Mouse (Mus musculus): ENCODE data around the gene Hspb2. TPM values are rescaled to one million over a fixed set of nuclear protein-coding genes. Genes with fewer than 3 reads are reported as not detected.
A peak's percentile ranks its signal among the peaks of the same experiment; 100 is the strongest.

Hspb2 gene
- polyA plus RNA-seq, 3 experiments from 2014 or later, result not detected

DNA sequence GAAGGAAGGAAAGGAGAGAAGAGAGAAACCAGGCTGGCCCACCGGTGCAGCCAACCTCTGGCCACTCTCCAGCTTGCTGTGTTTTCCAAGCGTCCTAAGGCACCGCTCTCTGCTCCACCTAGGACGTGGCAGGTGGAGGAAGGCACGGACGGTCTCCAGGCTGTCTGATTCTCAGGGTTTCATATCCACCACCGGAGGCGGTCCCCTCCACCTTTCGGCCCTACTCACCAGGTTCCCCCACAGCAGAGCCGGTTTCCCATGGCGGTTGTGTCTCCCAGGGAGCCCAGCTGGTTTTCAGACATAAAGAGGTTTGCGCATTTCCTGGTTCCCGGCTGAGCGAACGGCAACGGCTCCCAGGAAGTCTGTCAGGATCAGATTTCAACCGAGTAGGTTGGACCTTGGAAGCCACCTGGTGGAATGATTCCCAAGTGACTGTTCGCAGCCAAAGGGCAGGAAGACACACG, 5.9 kb downstream of the Hspb2 start, which contains the start of gene 2310030G06Rik:
Gene 2310030G06Rik (minus strand): TSS at position 323 of the 464 bp plus-strand sequence.
- no peak for ATAC-seq

DNA sequence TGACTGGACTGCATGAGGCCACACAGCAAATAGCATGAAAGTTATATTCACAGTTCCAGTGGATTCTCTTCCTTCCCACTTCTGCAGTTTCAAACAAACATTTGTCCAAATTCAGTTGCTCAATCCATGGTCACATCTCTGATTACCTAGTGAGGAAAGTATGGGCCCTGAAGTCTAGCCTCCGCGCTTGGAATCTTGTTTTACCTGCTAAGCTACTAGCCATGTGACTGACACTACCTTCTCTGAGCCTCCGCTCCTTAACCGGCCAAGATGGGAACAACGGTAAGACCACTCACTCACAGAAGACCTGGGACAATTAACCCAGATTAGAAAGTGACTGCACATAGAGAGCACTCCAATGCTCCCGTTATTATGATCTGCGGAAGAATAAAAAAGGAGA, 6.3 kb downstream of the Hspb2 start:
- no peak for ATAC-seq

DNA sequence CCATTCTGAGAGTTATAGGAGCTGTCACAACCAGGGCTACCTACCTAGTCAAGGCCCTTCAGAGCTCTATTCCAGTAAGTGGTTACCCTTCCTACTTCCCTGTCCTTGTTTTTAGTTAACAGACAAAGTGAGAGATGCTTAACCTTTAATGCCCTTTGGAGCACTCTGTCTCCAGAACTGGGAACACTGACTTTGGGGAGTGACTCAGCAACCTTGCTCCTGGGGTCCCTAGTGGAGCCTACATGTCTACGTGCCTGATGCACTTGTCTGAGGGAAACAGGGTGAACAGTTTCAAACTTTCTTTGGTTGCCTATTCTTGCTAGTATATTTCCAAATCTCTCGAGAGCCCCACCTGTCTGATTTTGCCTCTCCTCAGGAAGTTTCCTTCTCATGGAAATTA, 9.4 kb downstream of the Hspb2 start:
- ATAC-seq, result no peak

GRCm38 (mm10) chr9:50742261-50742660, 9.9 kb downstream of the Hspb2 start:
- no peak for ATAC-seq

DNA sequence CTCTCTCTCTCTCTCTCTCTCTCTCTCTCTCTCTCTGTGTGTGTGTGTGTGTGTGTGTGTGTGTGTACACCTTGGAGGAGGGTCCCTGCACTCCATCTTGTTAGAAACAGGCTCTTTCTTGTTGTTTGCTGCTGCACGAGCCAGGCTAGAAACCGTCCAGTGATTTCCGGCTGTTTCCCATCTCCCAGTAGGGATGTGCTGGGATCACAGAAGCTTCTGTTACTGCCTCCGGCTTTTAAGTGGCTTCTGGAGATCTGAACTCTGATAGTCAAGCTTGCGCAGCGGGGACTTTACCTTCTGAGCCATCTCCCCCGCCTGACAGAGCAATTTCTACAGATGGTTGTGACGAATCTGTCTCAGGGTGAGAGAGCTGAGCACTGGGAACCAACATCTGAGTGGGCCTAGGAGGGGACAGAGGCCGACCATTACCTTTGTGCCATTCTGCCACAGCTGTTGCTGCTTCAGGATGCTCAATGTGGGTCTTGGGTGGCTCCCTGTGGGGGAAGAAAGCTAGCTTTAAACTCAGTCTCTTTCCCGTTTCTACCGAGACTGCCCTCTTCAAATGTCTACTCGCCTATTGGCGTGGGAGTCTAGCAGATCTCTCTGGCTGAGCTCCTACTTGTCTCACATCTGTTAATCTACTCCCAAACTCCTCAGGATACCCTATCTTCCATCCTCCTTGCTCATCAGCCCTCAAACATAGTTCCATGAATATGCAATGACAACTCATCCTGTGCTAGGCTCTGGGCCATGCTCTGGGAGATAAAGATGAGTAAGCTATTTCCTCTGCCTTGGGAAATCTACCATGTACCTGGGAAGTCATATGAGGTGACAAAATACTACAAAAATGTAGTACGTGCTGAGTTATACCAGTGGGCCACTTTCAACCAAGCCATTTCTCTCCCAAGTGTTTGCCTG, 11.0 kb downstream of the Hspb2 start:
- no peak for ATAC-seq

DNA sequence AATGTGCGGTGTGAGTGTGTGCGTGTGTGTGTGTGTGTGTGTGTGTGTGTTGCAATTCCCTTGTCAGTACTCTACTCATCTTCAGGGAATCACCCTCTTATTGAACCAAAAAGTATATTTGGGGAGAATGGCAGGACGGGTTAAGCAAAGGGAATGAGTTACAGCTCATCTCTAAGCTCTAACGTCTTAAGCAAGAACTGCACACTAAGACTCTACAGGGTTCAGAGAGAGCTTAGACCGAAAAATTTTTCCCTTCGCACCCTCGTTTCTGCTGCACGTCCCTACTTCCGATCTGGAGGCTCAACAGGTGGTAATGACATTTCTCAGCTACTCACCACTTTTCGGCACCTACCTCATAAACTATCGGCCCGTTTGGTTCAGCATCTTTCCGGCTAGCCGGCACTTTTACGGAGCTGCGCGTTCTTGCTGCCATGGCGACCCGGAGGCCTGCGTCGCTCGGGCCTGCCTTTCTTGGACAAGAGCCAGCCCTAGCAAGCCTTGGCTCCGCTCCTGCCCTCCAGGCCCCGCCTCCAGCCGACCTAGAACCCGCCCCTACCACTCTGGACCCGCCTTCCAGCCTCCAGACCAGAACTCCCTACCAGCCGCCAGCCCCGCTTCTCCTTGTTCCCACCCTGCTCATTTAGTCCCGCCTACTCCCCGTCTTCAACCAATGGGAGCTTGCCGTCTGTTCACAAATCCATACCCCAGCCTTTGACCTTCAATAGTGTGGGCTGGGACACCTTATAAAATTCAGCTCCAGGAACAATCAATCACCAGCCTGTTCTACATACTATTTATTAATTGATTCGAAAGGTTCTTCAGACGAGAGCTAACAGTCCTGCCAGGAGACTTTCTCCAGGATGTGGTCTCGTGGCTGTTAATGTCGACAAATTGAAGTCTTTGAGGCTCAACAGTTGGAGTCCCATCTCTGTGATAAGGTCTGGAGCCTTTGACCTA, 13.0 kb downstream of the Hspb2 start, which contains the start of gene Dixdc1:
Gene Dixdc1 (minus strand): TSS at position 604 of the 957 bp plus-strand sequence.
- ATAC-seq, result peak; percentile 92

- ATAC-seq, result no peak
Measured at GRCm38 (mm10) chr9:50734989-50735388, 17.2 kb downstream of the Hspb2 start.

GRCm38 (mm10) chr9:50732560-50732959, 19.6 kb downstream of the Hspb2 start:
- no peak for ATAC-seq

DNA sequence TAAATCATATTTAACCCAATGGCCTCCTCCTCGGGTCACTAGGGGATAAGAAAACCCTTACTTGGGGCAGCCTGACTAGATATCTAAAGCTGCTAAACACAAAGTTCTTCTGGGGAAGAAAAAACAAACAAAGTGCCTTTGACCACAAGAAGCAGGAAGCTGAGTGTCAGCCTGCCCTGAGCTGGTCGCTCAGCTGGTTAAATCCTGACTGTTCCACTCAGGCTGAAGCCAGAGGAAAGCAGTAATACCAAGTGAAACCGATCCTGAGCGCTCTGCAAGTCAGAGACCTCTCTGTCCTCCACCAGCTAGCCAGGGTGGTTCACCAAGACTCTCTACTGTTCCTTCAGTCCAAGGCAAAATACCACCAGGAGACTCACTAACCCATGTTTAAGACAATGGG, 22.6 kb downstream of the Hspb2 start:
- ATAC-seq, result no peak

GRCm38 (mm10) chr9:50727925-50728651, 24.1 kb downstream of the Hspb2 start:
- peak; percentile 50 for ATAC-seq

- ATAC-seq, result no peak
Measured at GRCm38 (mm10) chr9:50727171-50727924, 24.8 kb downstream of the Hspb2 start.

DNA sequence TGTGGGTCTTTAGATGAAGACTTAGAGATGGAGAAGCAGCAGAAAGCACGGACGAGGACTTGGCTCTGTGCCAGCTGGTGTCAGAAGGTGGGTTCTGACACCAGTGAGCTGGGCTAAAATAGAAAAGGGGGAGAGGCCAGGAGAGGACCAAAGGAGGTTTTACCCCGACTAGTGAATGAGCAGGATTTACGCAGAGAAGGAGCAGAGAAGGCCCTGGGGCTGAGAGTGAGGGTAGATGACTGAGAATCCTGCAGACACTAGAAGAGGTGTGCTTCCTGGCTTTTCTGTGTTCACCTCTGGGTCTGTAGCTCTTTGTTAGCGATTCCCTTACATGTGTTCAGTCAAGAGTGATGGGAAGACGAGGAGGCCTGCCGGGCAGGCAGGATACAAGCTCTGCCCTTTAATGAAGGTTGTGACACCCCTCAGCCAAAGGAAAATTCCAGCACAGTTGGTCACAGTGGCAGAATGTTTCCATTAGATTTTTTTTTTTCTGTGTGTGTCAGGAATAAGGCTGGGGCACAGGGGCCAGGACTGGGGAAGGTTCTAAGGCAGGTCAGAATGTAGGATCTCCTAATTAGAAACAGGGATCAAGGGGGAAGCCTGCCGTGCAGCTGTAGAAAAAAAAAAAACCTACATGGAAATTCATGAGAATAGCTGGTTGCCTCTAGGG, 26.1 kb downstream of the Hspb2 start:
- no peak for ATAC-seq

- ATAC-seq, result no peak
Measured at GRCm38 (mm10) chr9:50724661-50725330, 27.4 kb downstream of the Hspb2 start.

GRCm38 (mm10) chr9:50724147-50724546, 28.0 kb downstream of the Hspb2 start:
- no peak for ATAC-seq

DNA sequence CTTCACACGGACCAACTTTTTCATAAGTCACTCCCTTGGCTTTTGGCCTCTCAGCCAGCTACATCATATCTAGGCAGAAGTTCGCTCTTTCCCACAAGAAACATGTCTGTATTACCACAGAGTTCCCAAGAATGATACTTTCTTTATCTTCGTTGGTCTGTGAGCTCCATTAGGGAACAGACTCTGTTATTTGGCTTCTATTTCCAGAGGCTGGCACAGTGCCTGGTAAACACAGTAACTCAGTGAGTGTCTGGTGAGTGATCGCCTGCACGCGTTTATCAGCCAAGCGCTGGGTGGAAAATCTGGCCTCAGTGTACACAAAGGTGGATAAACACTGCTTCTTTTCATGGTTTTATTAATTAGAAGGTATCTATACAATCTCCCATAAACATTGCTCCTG, 28.7 kb downstream of the Hspb2 start:
- no peak for ATAC-seq

- no peak for ATAC-seq
Measured at GRCm38 (mm10) chr9:50722451-50722911, 29.7 kb downstream of the Hspb2 start.

DNA sequence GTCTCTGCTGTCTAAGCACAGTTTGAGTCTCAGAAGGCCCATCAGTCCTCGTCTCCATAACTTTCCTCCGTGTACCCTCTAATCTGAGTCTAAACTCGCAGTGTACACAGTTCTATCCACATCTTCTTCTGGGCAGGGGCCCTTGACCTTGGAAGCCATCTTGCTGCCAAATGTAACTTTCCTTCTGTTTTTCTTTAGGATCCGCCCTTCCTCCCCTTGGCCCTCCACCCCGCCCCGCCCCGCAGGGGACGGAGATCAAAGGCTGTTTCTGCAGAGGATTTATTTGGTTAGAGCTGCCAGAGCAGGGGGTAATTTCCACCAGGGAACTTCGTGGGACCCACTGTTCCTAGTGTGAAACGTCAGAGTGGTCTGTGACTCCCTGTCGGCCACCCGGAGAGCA, 31.1 kb downstream of the Hspb2 start:
- no peak for ATAC-seq

GRCm38 (mm10) chr9:50718878-50719277, 33.3 kb downstream of the Hspb2 start:
- ATAC-seq, result no peak

DNA sequence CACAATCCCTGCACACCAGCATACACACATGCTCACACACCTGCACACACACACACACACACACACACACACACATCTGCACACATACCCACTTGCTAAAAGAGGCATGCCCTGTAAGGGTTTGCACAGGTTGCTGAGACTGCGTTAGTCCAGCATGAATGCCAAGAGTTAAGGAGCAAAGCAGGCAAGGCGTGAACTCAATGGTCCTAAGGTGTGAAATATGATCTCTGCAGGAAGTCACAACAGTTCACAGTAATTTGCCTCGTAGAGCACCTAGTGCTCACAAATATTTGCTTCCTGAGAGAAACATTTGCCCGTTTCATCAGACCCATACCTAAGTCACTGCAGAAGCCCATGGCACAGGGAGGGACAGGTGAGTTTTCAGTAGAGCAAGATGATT, 38.0 kb downstream of the Hspb2 start:
- ATAC-seq, result no peak

GRCm38 (mm10) chr9:50711337-50711736, 40.8 kb downstream of the Hspb2 start:
- ATAC-seq, result no peak
